Mouse (Mus musculus) G1E-ER4 (cell line): ENCODE measurements around the gene Arl13a. TPM values are rescaled to one million over a fixed set of nuclear protein-coding genes. Genes with fewer than 3 reads are reported as not detected.
A peak's percentile ranks its signal among the peaks of the same experiment; 100 is the strongest.
"Not testable (repeated sequence)": the region's sequence is repeated elsewhere in the genome, so short reads cannot be mapped to it uniquely, and the experiment has no call there.

ENCODE experiments used
- GATA1 ChIP-seq: IDR thresholded peaks from one replicate; pipeline ENCODE4 v1.8.0; 2012; ENCODE audit warnings: low read length, inconsistent platforms
- polyA plus RNA-seq: library from polyadenylated mRNA; stranded (reverse); fragments of >175 nt; gene quantifications from 2 replicates; pipeline ENCODE4 v1.2.3, GENCODE M21; 2012

The Arl13a gene
- not detected in 2 replicates for polyA plus RNA-seq

DNA sequence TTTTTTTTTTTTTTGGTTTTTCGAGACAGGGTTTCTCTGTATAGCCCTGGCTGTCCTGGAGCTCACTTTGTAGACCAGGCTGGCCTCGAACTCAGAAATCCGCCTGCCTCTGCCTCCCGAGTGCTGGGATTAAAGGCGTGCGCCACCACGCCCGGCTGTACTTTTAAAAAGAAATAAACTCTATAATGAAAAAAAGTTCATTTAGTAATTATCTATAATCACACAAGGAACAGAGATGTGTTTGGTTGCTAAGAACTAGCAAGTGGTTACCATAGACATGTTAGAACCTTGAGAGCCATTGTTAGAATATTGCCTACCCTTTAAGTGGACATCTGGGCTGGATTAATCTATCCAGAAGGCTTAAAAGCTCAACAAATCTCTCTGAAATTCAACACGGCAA is at the start of gene Arl13a:
Arl13a (plus strand) TSS at position 301 of the 400 bp plus-strand sequence.
- TF ChIP-seq GATA1, result not testable (repeated sequence)

DNA sequence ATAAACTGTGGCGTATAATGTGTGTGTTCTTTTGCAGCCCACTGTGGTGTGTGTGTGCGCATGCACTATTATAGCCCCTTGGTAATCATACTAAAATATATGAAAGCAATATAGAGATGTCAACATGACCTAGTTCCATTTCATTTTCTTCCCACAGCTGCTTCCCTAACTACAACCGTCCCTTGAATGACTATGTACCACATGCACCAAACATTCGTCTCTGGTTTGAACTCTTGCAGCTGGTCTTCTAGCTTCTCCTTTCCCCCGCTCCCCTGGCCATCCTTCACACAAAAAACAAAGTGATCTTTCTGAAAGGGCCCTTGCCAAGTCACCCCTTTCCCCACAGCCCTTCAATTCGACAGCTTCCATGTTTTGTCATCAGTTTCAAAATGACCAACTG is 47.3 kb upstream of the Arl13a start:
- no peak for TF ChIP-seq GATA1

DNA sequence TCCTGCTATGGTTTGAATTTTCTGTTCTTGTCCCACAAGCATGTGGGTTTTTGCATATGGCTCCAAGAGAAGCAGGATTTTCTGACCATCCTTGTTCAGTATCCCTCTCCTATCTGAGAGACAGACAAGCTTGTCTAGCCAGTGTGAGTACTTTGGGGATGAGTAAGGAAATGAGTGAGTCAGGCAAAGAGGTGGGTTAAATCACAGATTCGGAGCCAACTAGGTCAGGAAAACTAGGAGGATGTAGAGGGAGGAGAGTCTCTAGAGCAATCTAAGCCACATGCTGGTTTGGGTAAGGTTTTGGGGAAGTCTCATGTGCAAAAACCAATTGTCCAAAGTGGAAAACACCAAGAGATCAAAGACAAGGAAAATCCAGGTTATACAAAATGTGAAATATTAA is 45.8 kb upstream of the Arl13a start:
- no peak for TF ChIP-seq GATA1

DNA sequence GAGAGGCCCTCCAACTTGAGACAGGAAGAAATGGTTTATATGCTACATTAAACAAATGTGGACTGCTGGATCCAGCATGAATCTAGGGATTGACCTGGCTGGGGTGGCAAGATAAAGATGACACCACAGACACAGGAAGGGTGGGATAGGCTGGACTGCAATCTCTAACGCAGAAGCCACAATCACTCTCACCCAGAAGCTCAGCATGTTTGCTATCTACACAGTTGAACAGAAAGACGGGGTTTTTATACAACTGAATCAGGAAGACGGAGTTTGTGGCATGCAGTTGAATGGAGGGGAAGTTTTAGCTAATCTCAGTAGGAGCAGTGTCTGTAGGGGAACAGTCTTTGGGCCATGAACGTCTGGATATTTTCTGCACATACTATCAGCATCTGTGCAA is 45.3 kb upstream of the Arl13a start:
- peak; percentile 64 for TF ChIP-seq GATA1

DNA sequence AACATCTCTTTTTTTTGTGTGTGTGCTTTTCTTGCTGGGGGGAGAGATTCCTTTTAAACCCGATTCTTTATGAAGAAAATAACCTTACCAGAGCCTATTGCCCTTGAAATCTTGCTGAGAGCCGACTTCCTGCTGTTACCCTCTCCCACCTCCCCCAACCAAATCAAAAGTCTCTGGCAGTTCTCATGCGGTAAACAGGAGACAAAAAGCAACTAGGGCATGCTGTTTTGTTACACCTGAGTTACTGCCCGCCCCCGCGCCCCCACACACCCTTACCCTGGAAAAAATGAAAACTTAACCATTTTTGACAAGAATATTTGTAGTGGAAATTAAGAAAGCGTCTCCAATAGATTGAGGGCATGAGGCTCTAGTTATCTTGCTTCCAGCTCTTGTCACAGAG is 29.1 kb upstream of the Arl13a start:
- TF ChIP-seq GATA1, result no peak

DNA sequence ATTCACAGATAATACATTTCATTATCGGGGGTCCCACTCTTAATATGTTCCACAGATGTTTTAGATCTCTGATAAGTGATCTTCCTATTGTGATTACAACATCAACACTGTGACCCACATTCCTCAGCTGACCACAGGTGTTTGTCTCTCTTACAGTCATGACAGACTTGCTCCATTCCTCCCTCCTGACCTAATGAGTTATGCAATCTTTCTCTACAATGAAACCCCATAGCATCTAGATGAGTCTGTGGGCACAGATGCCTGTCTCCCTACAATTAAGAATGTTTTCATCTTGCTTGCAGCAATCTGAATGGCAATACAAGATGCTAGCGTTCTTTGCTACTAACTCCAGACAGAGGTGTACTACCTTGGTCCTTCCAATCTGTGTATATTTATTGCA is 26.9 kb upstream of the Arl13a start:
- TF ChIP-seq GATA1, result no peak

DNA sequence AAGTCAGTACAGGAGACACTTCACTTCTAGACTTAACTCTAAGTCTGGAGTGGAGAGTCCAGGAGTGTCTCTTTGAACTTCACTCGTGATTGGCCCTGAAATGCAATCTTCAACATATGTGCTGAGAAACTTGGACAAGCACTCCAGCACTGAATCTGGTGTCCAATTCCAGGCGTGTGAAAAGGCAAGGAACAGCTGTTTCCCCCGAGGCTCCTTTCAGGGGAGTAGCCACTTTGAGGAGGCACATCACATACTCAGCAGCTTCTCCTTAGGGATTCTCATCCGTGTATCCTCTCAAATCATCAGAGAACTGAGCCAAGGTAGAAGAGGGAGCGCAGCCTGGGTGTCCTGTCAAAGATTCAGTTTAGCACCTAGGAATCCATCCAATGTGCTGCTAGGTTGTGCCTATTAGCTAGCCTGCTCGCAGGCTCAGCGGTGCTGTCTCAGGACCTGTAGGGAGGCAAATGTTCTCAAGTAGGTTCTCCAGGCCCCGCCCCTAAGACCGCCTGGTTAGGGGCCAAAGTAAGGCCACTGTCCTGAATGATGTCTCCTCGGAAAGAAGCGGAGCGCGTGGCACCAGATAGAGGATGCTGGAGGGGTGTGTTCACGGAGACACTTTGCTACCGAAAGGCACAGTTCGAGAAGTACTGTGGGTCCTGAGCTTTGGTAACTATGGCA is 25.1 kb upstream of the Arl13a start, which contains the start of gene Xkrx:
Xkrx (minus strand) TSS at position 34 of the 678 bp plus-strand sequence.
- no peak for TF ChIP-seq GATA1

DNA sequence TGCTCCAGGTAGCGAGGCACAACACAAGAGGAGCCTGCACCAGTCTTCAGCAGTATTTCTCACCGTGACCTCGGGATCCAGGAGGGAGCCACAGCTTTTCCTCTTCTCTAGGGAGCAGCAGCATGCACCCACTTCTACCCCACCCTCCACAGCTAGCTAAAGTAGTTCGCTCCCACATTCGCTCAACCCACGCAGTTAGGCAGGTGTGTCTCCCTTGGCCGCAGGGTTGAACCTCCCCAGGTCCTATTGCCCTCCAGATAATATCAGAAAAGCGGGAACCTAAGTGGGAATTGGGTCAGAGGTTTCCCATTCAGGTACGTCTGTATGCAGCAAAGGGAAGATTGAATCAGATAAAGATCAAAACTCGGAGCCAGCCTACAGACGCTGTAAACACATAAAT is 24.5 kb upstream of the Arl13a start:
- no peak for TF ChIP-seq GATA1

DNA sequence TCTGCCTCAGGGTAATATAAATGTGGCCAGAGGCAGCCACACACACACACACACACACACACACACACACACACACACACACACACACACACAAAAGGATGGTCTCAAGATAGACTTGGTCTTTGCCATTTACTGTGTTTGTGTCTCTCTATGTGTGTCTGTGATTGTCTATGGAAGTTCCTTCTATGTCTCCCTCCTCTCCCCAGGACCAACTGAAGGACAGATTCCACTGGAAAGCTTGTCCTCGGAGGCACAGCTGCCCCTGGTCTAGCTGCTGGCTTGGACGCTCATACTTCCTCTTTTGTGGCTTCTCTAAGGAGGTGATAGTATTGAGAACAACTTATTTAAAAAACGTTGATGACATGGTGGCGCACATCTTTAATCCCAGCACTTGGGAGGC is 23.8 kb upstream of the Arl13a start:
- TF ChIP-seq GATA1, result no peak

DNA sequence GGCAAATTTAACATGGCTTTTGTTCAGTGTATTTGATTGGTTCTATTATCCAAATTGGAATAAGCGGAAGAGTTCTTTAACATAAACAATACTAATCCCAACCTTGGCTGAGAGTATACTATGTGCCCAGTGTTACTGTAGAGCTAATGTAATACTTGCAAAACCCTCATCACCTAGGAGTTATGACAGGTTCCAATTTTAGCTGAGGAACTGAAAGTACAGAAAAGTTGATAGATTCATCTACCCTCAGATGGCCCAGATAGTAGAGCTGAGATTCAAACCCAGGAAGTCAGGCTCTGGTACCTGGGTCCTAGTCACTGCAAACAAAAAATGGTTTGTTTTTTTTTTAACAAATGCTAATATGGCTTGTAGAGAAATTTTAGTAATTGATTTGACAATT is 16.7 kb upstream of the Arl13a start:
- no peak for TF ChIP-seq GATA1

DNA sequence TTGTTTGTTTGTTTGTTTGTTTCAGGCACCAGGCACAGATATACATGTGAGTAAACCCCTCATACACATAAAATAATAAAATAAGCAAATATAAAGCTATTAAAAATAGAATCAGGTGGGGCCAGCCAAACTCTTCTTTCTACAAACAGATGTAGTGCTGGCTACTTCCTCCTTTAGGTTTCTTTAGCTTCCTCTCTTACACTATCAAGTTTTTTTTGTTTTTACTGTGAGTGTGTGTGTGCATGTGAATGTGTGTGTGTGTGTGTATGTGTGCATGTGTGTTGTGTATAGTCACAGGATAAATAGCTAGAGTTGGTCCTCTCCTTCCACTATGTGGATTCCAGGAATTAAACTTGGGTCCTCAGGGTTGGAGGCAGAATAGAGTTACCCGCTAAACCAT is 12.6 kb upstream of the Arl13a start:
- TF ChIP-seq GATA1, result no peak

DNA sequence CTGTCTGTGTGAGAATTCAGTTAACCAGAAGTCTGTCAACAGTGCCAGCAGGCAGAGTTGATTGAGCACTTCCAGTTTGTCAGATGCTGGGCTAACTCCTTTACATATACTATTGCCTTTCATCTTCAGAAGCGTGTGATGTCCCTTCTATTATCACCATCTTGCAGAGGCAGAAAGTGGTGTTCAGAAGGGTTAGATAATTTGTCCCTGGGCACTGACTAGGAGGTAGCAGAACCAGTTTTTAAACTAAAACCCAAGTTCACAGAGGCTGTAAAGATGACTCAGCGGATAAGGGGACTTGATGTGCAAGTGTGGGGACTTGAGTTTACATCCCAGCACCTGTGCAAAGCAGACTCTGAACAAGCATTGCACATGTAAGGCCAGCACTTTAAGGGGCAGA is 21.2 kb downstream of the Arl13a start:
- no peak for TF ChIP-seq GATA1

DNA sequence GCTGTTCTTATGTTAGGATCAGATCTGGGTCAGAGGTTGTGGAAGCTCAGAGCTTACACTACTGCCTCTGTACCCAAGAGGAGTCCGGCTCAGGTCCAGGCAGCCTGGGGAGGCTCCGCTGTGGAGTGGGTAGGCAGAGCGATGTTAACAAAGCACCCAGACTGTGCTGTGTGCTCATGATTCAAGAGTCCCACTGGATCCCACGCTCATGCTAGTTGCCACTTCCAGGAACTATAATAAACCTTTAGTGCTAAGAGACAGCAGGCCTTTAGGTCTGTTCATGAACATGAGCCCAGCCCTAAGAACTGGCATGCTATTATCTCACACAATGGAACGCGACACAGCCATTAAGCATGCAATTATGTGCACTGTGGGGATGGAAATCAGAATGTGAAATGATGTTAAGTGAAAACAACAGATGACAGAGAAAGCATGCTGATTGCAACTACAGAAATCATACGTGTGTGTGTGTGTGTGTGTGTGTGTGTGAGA is 23.9 kb downstream of the Arl13a start:
- no peak for TF ChIP-seq GATA1

DNA sequence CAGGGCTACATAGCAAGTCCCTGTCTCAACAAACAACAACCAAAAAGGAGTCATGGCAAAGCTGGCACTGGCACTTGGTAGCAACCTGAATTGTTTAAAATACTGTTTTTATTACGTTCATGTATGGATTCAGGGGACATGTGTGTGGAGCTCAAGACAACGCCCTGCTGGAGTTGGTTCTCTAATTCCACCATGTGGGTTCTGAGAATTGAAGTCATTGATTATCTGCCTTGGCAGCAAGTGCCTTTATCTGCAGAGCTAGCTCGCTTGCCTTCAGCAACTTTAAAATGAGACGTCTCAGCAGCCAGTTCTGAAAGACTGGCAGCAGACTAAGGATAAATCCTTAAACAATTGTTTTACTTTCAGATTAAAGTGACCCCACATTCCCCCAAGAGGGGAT is 30.9 kb downstream of the Arl13a start:
- no peak for TF ChIP-seq GATA1

DNA sequence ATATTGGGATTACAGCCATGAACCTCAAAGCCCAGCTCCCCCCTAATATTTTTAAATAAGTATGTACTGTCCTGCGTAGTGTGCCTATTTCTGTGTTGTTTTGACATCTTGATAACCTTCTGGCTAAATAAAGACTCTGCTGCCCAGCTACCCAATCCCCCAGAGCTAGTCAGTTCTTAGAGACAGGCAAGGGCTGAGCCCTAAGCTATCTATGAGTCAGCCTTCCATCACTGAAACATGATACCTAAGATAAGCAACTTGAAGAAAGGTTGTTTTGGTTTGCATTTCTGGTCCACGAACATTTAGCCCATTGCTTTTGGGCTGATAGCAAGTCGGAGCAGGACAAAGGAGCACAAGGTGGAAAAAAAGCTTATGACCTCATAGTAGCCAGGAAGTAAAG is 33.3 kb downstream of the Arl13a start:
- no peak for TF ChIP-seq GATA1

DNA sequence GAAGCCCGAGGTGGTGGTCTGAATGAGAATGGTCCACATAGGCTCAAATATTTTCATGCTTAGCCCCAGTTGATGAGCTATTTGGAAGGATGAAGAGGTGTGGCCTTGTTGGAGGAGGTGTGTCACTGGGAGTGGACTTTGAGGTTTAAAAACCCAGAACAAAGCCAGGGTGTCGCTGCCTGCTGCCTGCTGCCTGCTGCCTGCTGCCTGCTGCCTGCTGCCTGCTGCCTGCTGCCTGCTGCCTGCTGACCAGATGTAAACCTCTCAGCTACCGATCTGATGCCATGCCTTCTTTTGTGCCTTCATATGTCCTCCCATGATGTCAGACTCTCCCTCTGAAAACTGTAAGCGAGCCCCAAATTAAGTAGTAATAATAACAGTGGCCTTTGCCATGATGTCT is 34.6 kb downstream of the Arl13a start, which contains the start of gene Nox1:
Nox1 (minus strand) TSS at position 101 of the 400 bp plus-strand sequence.
- no peak for TF ChIP-seq GATA1

DNA sequence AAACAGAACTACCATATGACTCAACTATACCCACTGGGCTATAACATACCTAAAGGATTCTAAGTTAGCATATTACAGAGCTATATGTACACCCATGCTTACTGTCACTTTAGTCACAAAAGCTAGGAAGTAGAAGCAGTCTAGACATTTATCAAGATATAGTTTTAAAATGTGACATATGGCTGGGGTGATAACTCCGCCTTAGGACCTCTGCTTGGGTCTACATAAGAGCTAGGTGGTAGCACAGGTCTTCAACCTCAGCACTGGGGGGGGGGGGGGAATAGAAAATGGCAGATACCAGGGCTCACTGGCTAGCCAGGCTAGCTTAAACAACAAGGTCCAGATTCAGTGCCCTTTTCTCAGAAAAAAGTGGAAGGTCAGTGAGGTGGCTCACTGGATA is 45.7 kb downstream of the Arl13a start:
- TF ChIP-seq GATA1, result no peak

DNA sequence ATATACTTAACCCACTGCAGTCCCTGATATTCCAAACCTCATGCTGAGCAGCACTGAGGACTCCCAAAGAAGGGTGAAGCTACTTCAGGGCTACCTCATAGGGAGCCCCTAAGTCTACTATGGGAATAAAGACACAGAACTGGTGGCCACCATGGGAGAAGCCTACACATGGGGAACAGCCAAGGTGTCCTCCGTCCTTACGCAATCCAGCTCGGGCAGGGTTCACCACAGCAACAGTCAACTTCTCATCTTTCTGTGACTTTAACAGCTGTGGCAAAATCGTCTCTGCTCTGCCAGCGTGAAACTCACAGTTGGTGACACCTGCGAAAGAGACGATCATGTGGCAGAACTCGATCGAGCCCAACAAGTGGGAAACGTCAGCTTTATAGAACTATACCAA is 51.0 kb downstream of the Arl13a start:
- TF ChIP-seq GATA1, result no peak

DNA sequence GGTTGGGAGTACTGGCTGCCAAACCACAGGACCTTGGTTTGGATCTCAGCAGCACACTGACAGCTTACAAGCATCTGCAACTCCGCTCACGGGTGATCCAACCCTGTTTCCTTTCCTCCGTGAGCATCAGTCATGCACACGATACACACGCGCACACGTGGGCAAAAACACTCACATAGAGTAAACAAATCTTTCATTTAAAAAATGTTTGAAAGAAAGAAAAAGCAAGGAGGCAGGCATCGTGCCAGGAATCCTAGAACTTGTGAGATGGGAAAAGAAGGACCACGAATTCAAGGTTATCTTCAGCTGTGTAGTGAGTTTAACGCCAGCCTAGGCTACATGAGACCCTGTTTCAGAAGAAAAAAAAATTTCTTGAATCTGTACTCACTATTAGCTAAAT is 58.6 kb downstream of the Arl13a start:
- no peak for TF ChIP-seq GATA1
